Mouse (Mus musculus) limb, embryonic 15.5 days (tissue): ENCODE measurements at regions not wholly inside any gene's neighbourhood (a gene's known extent, or its start where the extent isn't known, plus 50 kb on each side); places are given as distances from the start of the nearest gene placed in this dataset.

Experiments used
- ATAC-seq: fragments of 200-750 bp; cut with Nextera tagmentation; 2 replicates; pipeline ENCODE4 v1.8.0; 2017; ENCODE audit warnings: low read depth, moderate TSS enrichment; ENCODE audit not compliant: insufficient number of reproducible peaks, low FRiP score, low TSS enrichment
- H3K27ac ChIP-seq: fragments of 300-500 bp; sonication (generic); 2 replicates; pipeline ENCODE4 v1.5.1; 2015; ENCODE audit warnings: moderate library complexity, mild to moderate bottlenecking, inconsistent platforms
- H3K27me3 ChIP-seq: fragments of 300-500 bp; sonication (generic); 2 replicates; pipeline ENCODE4 v1.6.1; 2015; ENCODE audit warnings: inconsistent platforms
- H3K36me3 ChIP-seq: fragments of 300-500 bp; sonication (generic); 2 replicates; pipeline ENCODE4 v1.6.1; 2015; ENCODE audit warnings: inconsistent platforms
- H3K4me1 ChIP-seq: fragments of 300-500 bp; sonication (generic); 2 replicates; pipeline ENCODE4 v1.6.1; 2015; ENCODE audit warnings: inconsistent platforms
- H3K4me2 ChIP-seq: fragments of 300-500 bp; sonication (generic); 2 replicates; pipeline ENCODE4 v1.6.1; 2015; ENCODE audit warnings: mild to moderate bottlenecking, inconsistent platforms
- H3K4me3 ChIP-seq: fragments of 300-500 bp; sonication (generic); 2 replicates; pipeline ENCODE4 v1.5.1; 2015; ENCODE audit warnings: mild to moderate bottlenecking, inconsistent platforms
- H3K9ac ChIP-seq: fragments of 300-500 bp; sonication (generic); 2 replicates; pipeline ENCODE4 v1.6.1; 2015; ENCODE audit warnings: inconsistent platforms
- H3K9me3 ChIP-seq: fragments of 300-500 bp; sonication (generic); 2 replicates; pipeline ENCODE4 v1.6.1; 2016; ENCODE audit warnings: inconsistent platforms
- WGBS: fragments of 180-500 bp; shearing (Covaris S2); methylation state at CpG from one replicate; pipeline ENCODE4 v1.1.7; 2015; 5-methylcytosine and 5-hydroxymethylcytosine counted together

DNA sequence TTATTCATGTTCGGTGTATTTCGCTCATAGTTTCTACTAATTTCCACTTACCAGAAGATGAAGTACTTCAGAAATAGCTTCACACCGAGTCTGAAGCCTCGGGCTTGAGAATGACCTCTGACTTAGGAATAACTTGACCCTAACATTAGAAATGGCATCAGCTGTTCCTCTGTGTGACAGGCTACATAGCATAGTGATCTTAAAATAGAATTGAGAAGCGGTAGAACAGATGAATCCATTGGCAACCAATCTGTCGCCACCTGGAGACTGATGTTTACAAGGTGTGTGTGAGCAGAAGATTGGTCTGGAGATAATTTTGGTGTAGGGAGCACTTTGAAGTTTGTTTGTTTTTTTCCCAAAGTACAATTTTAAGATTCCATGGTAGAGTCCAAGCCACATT, 60.9 kb upstream of the Ahi1 start:
- H3K36me3 ChIP-seq, result no peaks in the 10 kb centered on the region
- H3K27ac ChIP-seq, result no peak overlapping the region
- no peaks in the 10 kb centered on the region for H3K9me3 ChIP-seq
- no peak overlapping the region for H3K9ac ChIP-seq
- no peak overlapping the region for H3K4me3 ChIP-seq
- WGBS, result 55% methylated on average over 6 of the region's 6 CpGs
- H3K4me2 ChIP-seq, result no peak overlapping the region
- H3K27me3 ChIP-seq, result no peaks in the 10 kb centered on the region
- H3K4me1 ChIP-seq, result no peaks in the 10 kb centered on the region
- no peak for ATAC-seq

DNA sequence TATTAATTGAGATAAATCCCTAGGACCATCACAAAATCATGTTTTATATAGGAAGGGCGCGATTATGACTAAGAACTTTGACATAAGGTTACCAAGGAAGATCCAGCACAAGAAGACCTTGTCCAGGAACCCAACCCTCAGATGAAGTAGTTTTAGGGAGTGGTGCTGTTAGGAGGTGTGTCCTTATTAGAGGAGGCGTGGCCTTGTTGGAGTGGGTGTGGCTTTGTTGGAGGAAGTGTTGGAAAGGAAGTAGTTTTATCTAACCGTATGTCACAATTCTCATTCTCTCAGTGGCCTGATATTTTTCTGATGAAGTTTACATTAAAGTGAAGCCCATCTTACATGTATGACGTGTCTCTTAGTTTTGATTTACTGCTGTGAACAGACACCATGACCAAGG, 68.7 kb upstream of the Ahi1 start:
- H3K4me2 ChIP-seq, result no peak overlapping the region
- WGBS, result 87% methylated on average over 5 of the region's 5 CpGs
- no peak overlapping the region for H3K9ac ChIP-seq
- no peak overlapping the region for H3K4me3 ChIP-seq
- no peaks in the 10 kb centered on the region for H3K9me3 ChIP-seq
- no peaks in the 10 kb centered on the region for H3K27me3 ChIP-seq
- H3K27ac ChIP-seq, result no peak overlapping the region
- no peak for ATAC-seq
- H3K4me1 ChIP-seq, result no peaks in the 10 kb centered on the region
- no peaks in the 10 kb centered on the region for H3K36me3 ChIP-seq

- H3K9ac ChIP-seq, result no peak overlapping the region
- no peak overlapping the region for H3K4me3 ChIP-seq
- no peaks in the 10 kb centered on the region for H3K36me3 ChIP-seq
- no peak for ATAC-seq
- no peak overlapping the region for H3K4me2 ChIP-seq
- H3K9me3 ChIP-seq, result no peaks in the 10 kb centered on the region
- H3K4me1 ChIP-seq, result no peaks in the 10 kb centered on the region
- no peak overlapping the region for H3K27ac ChIP-seq
- WGBS, result 92% methylated on average over 8 of the region's 8 CpGs
- no peaks in the 10 kb centered on the region for H3K27me3 ChIP-seq
These were observed 69.7 kb upstream of the Ahi1 start for GRCm38 (mm10) chr10:20882599-20882998.

DNA sequence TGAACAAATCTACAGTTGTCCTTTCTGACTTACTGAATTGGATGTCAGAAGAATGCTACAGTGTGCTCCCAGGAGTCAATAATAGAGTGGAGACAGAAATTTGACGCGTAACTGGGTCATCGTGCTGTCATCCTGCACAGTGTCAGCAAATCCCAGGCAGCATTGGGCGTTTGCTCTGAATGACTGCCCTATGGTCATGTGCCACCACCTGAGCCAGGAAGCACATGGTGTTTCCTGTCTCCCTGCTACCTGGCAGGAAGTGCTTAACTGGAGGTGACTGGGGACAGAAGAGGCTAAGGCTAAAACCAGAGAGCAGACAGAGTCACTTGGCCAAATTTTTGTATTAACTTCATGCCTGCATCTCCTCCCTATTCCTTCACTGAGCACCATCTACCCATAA, 72.1 kb upstream of the Ahi1 start:
- 88% methylated on average over 4 of the region's 4 CpGs for WGBS
- Histone ChIP-seq H3K36me3 (no peaks in the 10 kb centered on the region), H3K9me3 (no peaks in the 10 kb centered on the region), H3K27ac (no peak overlapping the region), H3K4me3 (no peak overlapping the region), H3K9ac (no peak overlapping the region), H3K4me2 (no peak overlapping the region), H3K4me1 (no peaks in the 10 kb centered on the region), H3K27me3 (no peaks in the 10 kb centered on the region)
- ATAC-seq, result no peak

- 73% methylated on average over 8 of the region's 8 CpGs for WGBS
- no peaks in the 10 kb centered on the region for H3K27me3 ChIP-seq
- no peaks in the 10 kb centered on the region for H3K36me3 ChIP-seq
- H3K4me2 ChIP-seq, result no peak overlapping the region
- H3K4me3 ChIP-seq, result no peak overlapping the region
- no peak overlapping the region for H3K27ac ChIP-seq
- no peaks in the 10 kb centered on the region for H3K9me3 ChIP-seq
- no peaks in the 10 kb centered on the region for H3K4me1 ChIP-seq
- ATAC-seq, result no peak
- no peak overlapping the region for H3K9ac ChIP-seq
These were observed 72.9 kb upstream of the Ahi1 start for GRCm38 (mm10) chr10:20879482-20879881.

DNA sequence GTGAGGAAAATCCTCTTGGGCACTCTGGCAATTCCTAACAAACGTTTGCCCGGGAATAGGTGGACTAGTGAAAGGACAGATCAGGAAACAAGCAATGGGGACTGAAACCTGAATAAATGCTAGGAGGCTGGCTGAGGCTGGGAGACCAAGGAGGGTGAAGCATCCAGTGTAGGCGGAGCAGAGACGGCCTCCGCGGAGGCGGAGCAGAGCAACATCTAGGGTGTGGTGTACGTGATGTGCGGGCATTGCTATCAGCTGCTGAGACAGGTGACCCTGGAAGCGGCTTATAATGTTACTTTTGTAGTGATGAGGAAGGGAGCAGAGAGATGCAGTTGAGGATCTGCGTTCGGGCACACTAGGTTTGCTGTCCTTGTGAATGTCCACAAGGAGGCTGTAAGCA, 85.3 kb upstream of the Ahi1 start:
- H3K36me3 ChIP-seq, result no peaks in the 10 kb centered on the region
- H3K4me3 ChIP-seq, result no peak overlapping the region
- 90% methylated on average over 12 of the region's 12 CpGs for WGBS
- no peak for ATAC-seq
- H3K27ac ChIP-seq, result no peak overlapping the region
- H3K27me3 ChIP-seq, result no peaks in the 10 kb centered on the region
- no peaks in the 10 kb centered on the region for H3K4me1 ChIP-seq
- H3K9me3 ChIP-seq, result no peaks in the 10 kb centered on the region
- no peak overlapping the region for H3K9ac ChIP-seq
- H3K4me2 ChIP-seq, result no peak overlapping the region

DNA sequence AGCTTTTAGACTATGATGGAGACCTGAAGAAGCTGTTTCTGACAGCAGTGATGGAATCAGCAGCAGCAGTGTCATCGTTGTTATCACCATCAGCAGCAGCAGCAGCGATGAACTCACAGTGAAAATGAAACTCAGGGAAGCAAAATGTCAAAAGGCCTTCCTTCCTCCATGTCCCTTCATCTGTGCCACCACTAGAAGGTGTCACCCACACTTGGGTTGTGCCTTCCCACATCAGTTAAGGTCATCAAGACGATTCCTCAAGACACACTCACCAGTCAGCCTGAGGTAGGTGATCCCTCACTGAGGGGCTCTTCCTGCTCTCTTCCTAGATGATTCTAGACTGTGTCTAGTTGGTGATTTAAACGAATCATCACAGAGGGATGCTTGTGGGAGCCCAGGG, 87.3 kb upstream of the Ahi1 start:
- H3K4me3 ChIP-seq, result no peak overlapping the region
- 79% methylated on average over 4 of the region's 4 CpGs for WGBS
- ATAC-seq, result no peak

DNA sequence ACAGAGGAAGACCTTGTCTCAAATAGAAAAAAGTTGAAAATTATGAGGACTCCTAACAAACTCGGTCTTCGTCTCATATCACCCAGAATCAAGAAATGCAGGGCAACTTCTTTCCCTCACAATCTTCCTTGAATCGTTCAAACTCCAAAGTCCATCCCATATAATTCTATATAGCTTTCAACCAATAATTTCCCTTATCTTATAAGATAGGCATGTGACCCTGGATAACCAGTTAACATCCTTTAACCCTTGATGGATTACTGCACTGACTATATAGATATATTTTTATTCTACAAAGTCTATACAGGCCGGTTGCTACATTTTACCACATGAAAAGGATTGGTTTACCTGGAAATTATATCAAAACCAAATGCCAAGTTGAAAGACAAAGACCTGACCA, 94.9 kb upstream of the Ahi1 start:
- H3K9ac ChIP-seq, result no peak overlapping the region
- no peaks in the 10 kb centered on the region for H3K27me3 ChIP-seq
- H3K4me3 ChIP-seq, result no peak overlapping the region
- WGBS, result 80% methylated on average over 4 of the region's 4 CpGs
- H3K27ac ChIP-seq, result no peak overlapping the region
- H3K36me3 ChIP-seq, result no peaks in the 10 kb centered on the region
- no peaks in the 10 kb centered on the region for H3K9me3 ChIP-seq
- H3K4me1 ChIP-seq, result peaks cover 7% of the 10 kb centered on the region; the same call in 1 of the 2 replicates
- ATAC-seq, result no peak
- no peak overlapping the region for H3K4me2 ChIP-seq

More for the DNA sequence above, 87.3 kb upstream of the Ahi1 start:
- Histone ChIP-seq H3K36me3 (no peaks in the 10 kb centered on the region), H3K27me3 (no peaks in the 10 kb centered on the region), H3K4me1 (no peaks in the 10 kb centered on the region), H3K9ac (no peak overlapping the region), H3K27ac (no peak overlapping the region), H3K9me3 (no peaks in the 10 kb centered on the region), H3K4me2 (no peak overlapping the region)

GRCm38 (mm10) chr10:20854621-20855363, 97.6 kb upstream of the Ahi1 start:
- H3K4me3 ChIP-seq, result no peak overlapping the region; the same call in 1 of the 2 replicates
- H3K27me3 ChIP-seq, result no peaks in the 10 kb centered on the region
- WGBS, result 14% methylated on average over 14 of the region's 14 CpGs
- no peaks in the 10 kb centered on the region for H3K36me3 ChIP-seq
- no peak for ATAC-seq
- peaks cover 7% of the 10 kb centered on the region; the same call in 1 of the 2 replicates for H3K4me1 ChIP-seq
- peak overlapping the region; percentile 33 for H3K4me2 ChIP-seq
- H3K9me3 ChIP-seq, result no peaks in the 10 kb centered on the region
- H3K27ac ChIP-seq, result no peak overlapping the region
- H3K9ac ChIP-seq, result no peak overlapping the region

- no peaks in the 10 kb centered on the region for H3K9me3 ChIP-seq
- ATAC-seq, result no peak
- H3K4me1 ChIP-seq, result peaks cover 5% of the 10 kb centered on the region; the same call in 1 of the 2 replicates
- WGBS, result 56% methylated on average over 8 of the region's 8 CpGs
- H3K4me3 ChIP-seq, result no peak overlapping the region
- no peak overlapping the region for H3K27ac ChIP-seq
- no peaks in the 10 kb centered on the region for H3K36me3 ChIP-seq
- H3K4me2 ChIP-seq, result no peak overlapping the region
- no peaks in the 10 kb centered on the region for H3K27me3 ChIP-seq
- H3K9ac ChIP-seq, result no peak overlapping the region
These were observed 105.1 kb upstream of the Ahi1 start for GRCm38 (mm10) chr10:20847287-20847686.

DNA sequence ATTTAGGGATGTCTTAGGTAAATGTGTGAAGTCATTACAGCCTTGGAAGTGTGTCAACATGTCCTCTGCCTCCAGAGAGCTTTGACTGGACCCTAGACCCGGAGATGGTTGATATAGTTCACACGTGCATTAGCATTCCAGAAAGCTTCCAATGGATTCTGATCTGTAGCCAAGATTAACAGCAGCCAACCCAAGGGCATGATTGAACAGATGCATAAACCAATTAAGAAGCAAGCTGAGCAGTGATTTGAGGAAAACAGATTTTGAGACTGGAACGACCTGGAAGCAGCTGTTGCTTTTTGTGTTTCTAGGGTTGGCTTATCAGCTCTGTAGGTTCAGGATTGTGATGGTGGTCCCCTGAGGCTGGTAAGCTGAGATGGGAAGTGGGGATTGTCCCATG, 109.1 kb upstream of the Ahi1 start:
- H3K4me3 ChIP-seq, result no peak overlapping the region
- H3K9ac ChIP-seq, result no peak overlapping the region
- H3K9me3 ChIP-seq, result no peaks in the 10 kb centered on the region
- no peak for ATAC-seq
- no peaks in the 10 kb centered on the region for H3K27me3 ChIP-seq
- no peaks in the 10 kb centered on the region for H3K36me3 ChIP-seq
- 28% methylated on average over 3 of the region's 3 CpGs for WGBS
- no peak overlapping the region for H3K27ac ChIP-seq
- H3K4me2 ChIP-seq, result no peak overlapping the region
- peaks cover 18% of the 10 kb centered on the region for H3K4me1 ChIP-seq

DNA sequence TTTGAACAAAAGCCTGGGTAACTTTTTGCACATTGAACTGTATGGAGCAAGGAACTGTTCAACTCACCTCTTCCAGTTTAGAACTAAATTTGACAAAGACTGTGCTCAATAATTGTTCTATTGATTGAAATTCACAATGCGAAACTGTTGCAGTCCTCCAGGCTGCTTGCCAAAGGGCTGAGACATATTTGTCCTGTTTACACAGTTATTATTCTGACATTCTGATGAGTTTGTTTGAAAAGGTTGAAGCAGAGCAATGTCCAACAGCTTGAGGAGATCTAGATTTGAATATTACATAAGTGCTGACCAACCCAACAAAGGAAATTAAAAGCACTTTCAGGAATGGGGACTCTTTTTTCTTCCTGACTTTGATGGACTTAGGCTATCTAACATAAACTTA, 110.2 kb upstream of the Ahi1 start:
- no peaks in the 10 kb centered on the region for H3K9me3 ChIP-seq
- no peak overlapping the region for H3K27ac ChIP-seq
- no peaks in the 10 kb centered on the region for H3K27me3 ChIP-seq
- no peak overlapping the region for H3K4me2 ChIP-seq
- peaks cover 19% of the 10 kb centered on the region for H3K4me1 ChIP-seq
- no peak overlapping the region for H3K4me3 ChIP-seq
- ATAC-seq, result no peak
- H3K9ac ChIP-seq, result no peak overlapping the region
- 86% methylated on average over 1 of the region's 1 CpGs for WGBS
- no peaks in the 10 kb centered on the region for H3K36me3 ChIP-seq
